Mouse (Mus musculus) layer of hippocampus, postnatal 36 days (tissue): ENCODE measurements at regions not wholly inside any gene's neighbourhood (a gene's known extent, or its start where the extent isn't known, plus 50 kb on each side); places are given as distances from the start of the nearest gene placed in this dataset.
"Not testable (repeated sequence)": the region's sequence is repeated elsewhere in the genome, so short reads cannot be mapped to it uniquely, and the experiment has no call there.

Experiments
- DNase-seq, 2 experiments: peaks; one replicate each; pipeline ENCODE4 v3.0.0; 2022

- no peak for DNase-seq
These were observed 141.7 kb upstream of the Gm21897 start for GRCm38 (mm10) chr16:15175516-15175915.

GRCm38 (mm10) chr16:15185714-15186113 is 131.5 kb upstream of the Gm21897 start:
- no peak for DNase-seq

- no peak for DNase-seq
These were observed 122.1 kb upstream of the Gm21897 start for GRCm38 (mm10) chr16:15194926-15195711.

- not testable (repeated sequence) for DNase-seq
These were observed 121.3 kb upstream of the Gm21897 start for GRCm38 (mm10) chr16:15195931-15196330.

- DNase-seq, result no peak
These were observed 120.4 kb upstream of the Gm21897 start for GRCm38 (mm10) chr16:15196855-15197254.

GRCm38 (mm10) chr16:15215921-15216320 is 101.3 kb upstream of the Gm21897 start:
- no peak for DNase-seq

- DNase-seq, result no peak
These were observed 96.2 kb upstream of the Gm21897 start for GRCm38 (mm10) chr16:15220961-15221547.

- DNase-seq, result no peak
These were observed 79.4 kb upstream of the Gm21897 start for GRCm38 (mm10) chr16:15237836-15238235.

GRCm38 (mm10) chr16:15238449-15238848 is 78.8 kb upstream of the Gm21897 start:
- DNase-seq, result no peak

GRCm38 (mm10) chr16:15250186-15250585 is 67.1 kb upstream of the Gm21897 start:
- no peak for DNase-seq

- no peak for DNase-seq
These were observed 65.6 kb upstream of the Gm21897 start for GRCm38 (mm10) chr16:15251686-15252085.

GRCm38 (mm10) chr16:15252666-15253347 is 64.5 kb upstream of the Gm21897 start:
- no peak for DNase-seq

- DNase-seq, result no peak
These were observed 63.9 kb upstream of the Gm21897 start for GRCm38 (mm10) chr16:15253348-15253693.

GRCm38 (mm10) chr16:15254669-15255068 is 62.6 kb upstream of the Gm21897 start:
- DNase-seq, result no peak

GRCm38 (mm10) chr16:15259474-15259873 is 57.8 kb upstream of the Gm21897 start:
- DNase-seq, result no peak

- DNase-seq, result no peak
These were observed 57.2 kb upstream of the Gm21897 start for GRCm38 (mm10) chr16:15260069-15260468.
